Mouse (Mus musculus) ES-E14 (cell line): ENCODE measurements at regions not wholly inside any gene's neighbourhood (a gene's known extent, or its start where the extent isn't known, plus 50 kb on each side); places are given as distances from the start of the nearest gene placed in this dataset.

Experiments used
- HCFC1 ChIP-seq: IDR thresholded peaks from 2 replicates; pipeline ENCODE4 v1.6.1; 2012; ENCODE audit warnings: low read length, inconsistent platforms, borderline replicate concordance; ENCODE audit not compliant: insufficient read depth
- MAFK ChIP-seq: IDR thresholded peaks from 2 replicates; pipeline ENCODE4 v1.6.1; 2014; ENCODE audit warnings: mild to moderate bottlenecking, low read depth, low read length, inconsistent platforms; ENCODE audit not compliant: insufficient read depth
- ZC3H11A ChIP-seq: IDR thresholded peaks from 2 replicates; pipeline ENCODE4 v1.6.1; 2012; ENCODE audit warnings: low read depth, mild to moderate bottlenecking, inconsistent platforms, low read length, borderline replicate concordance
- ZNF384 ChIP-seq: IDR thresholded peaks from 2 replicates; pipeline ENCODE4 v1.6.1; 2012; ENCODE audit warnings: low read depth, low read length, inconsistent platforms

DNA sequence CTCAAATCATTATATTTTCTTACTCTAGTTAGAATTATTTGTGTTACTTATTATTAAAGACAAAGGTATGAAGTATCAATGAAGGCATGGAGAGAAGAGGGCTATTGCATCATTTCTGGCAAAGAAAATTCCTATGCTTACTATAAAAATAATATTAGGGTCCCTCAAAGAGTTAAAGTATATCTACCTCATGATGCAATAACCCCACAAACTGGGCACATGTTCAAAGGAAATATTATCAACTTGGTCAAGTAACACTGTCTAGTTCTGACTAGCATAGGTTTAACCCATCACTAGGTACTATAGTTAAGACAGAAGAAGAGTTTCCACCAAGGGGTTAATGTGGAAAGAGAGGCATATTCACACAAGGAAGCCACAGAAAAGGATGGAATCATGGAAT is 336.9 kb downstream of the Adcyap1 start:
- TF ChIP-seq MAFK: no peak
- TF ChIP-seq ZNF384: no peak
- TF ChIP-seq ZC3H11A: no peak
- no peak for TF ChIP-seq HCFC1
